In genomic region chr6:54657861-54658260, GRCm38 (mm10) we compare ENCODE assay signal across 16 mouse cellular contexts.
"Had no signal": no experiment of that assay in that cellular context is flagged by ENCODE, and none has a peak within 500 bp of the region (broad histone marks: within the 10 kb centered on the region; RNA-seq: fewer than 3 reads in every experiment).

No protein-coding gene starts in this region.

- H3K9ac ChIP-seq: neural tube, embryonic 12.5 days; neural tube, embryonic 13.5 days; neural tube, embryonic 15.5 days; stomach, embryonic 15.5 days had no signal

- H3K36me3 ChIP-seq: neural tube, embryonic 12.5 days; neural tube, embryonic 13.5 days; neural tube, embryonic 15.5 days; stomach, embryonic 15.5 days had no signal

- H3K4me2 ChIP-seq: neural tube, embryonic 12.5 days; neural tube, embryonic 13.5 days; neural tube, embryonic 15.5 days; stomach, embryonic 15.5 days had no signal

- H3K27me3 ChIP-seq: neural tube, embryonic 12.5 days; neural tube, embryonic 13.5 days; neural tube, embryonic 15.5 days; stomach, embryonic 15.5 days had no signal

- H3K4me1 ChIP-seq: neural tube, embryonic 12.5 days; neural tube, embryonic 13.5 days; neural tube, embryonic 15.5 days; stomach, embryonic 15.5 days had no signal

- DNase-seq: right cerebral cortex, adult 18-20 months; right cerebral cortex, postnatal 14 days; right cerebral cortex, postnatal 25 days; right cerebral cortex, postnatal 4 days; spleen, adult 18-20 months; thymus, adult 18-20 months; thymus, adult 2 months; thymus, postnatal 14 days; thymus, postnatal 25 days; thymus, postnatal 36 days; thymus, postnatal 4 days had no signal

- H3K4me3 ChIP-seq: neural tube, embryonic 12.5 days; neural tube, embryonic 13.5 days; neural tube, embryonic 15.5 days; stomach, embryonic 15.5 days had no signal

- H3K27ac ChIP-seq: neural tube, embryonic 12.5 days; neural tube, embryonic 13.5 days; neural tube, embryonic 15.5 days; stomach, embryonic 15.5 days; stomach, postnatal 0 days had no signal

- H3K9me3 ChIP-seq: neural tube, embryonic 12.5 days; neural tube, embryonic 13.5 days; neural tube, embryonic 15.5 days; stomach, embryonic 15.5 days had no signal
